Mouse (Mus musculus): ENCODE measurements around the gene Sfxn2.
"Not testable (repeated sequence)": the region's sequence is repeated elsewhere in the genome, so short reads cannot be mapped to it uniquely, and the experiment has no call there.

Gene Sfxn2

GRCm38 (mm10) chr19:46542750-46543149, 30.4 kb upstream of the Sfxn2 start:
- DNase-seq (ENCODE audit: low read depth) = no peak

- DNase-seq (ENCODE audit: low read depth) = no peak
Observed at GRCm38 (mm10) chr19:46547565-46547964, 25.6 kb upstream of the Sfxn2 start.

- no peak for DNase-seq (ENCODE audit: low read depth)
Observed at GRCm38 (mm10) chr19:46548110-46548509, 25.1 kb upstream of the Sfxn2 start.

- no peak for DNase-seq (ENCODE audit: low read depth)
Observed at GRCm38 (mm10) chr19:46550385-46550784, 22.8 kb upstream of the Sfxn2 start.

- DNase-seq (ENCODE audit: low read depth) = no peak
Observed at GRCm38 (mm10) chr19:46552496-46552895, 20.7 kb upstream of the Sfxn2 start.

GRCm38 (mm10) chr19:46553541-46553955, 19.6 kb upstream of the Sfxn2 start:
- DNase-seq (ENCODE audit: low read depth) = peak; percentile 57

- no peak for DNase-seq (ENCODE audit: low read depth)
Observed at GRCm38 (mm10) chr19:46558009-46558408, 15.2 kb upstream of the Sfxn2 start.

- DNase-seq (ENCODE audit: low read depth) = no peak
Observed at GRCm38 (mm10) chr19:46558631-46559030, 14.5 kb upstream of the Sfxn2 start.

GRCm38 (mm10) chr19:46562132-46562531, 11.0 kb upstream of the Sfxn2 start:
- peak; percentile 97 for DNase-seq (ENCODE audit: low read depth)

GRCm38 (mm10) chr19:46562581-46563515, 10.3 kb upstream of the Sfxn2 start:
- no peak for DNase-seq (ENCODE audit: low read depth)

GRCm38 (mm10) chr19:46563603-46564002, 9.6 kb upstream of the Sfxn2 start:
- no peak for DNase-seq (ENCODE audit: low read depth)

- no peak for DNase-seq (ENCODE audit: low read depth)
Observed at GRCm38 (mm10) chr19:46564043-46564462, 9.1 kb upstream of the Sfxn2 start.

GRCm38 (mm10) chr19:46571211-46571877, 1.8 kb upstream of the Sfxn2 start:
- not testable (repeated sequence) for DNase-seq (ENCODE audit: low read depth)

- peak; percentile 59 for DNase-seq (ENCODE audit: low read depth)
Observed at GRCm38 (mm10) chr19:46571878-46572244, 1.3 kb upstream of the Sfxn2 start.

- no peak for DNase-seq (ENCODE audit: low read depth)
Observed at GRCm38 (mm10) chr19:46572548-46572947, 617 bp upstream of the Sfxn2 start.

- no peak for DNase-seq (ENCODE audit: low read depth)
Observed at GRCm38 (mm10) chr19:46573990-46574389, 825 bp downstream of the Sfxn2 start.

GRCm38 (mm10) chr19:46575196-46575595, 2.0 kb downstream of the Sfxn2 start:
- DNase-seq (ENCODE audit: low read depth) = no peak

- DNase-seq (ENCODE audit: low read depth) = peak; percentile 91
Observed at GRCm38 (mm10) chr19:46587823-46588508, 14.8 kb downstream of the Sfxn2 start.

- no peak for DNase-seq (ENCODE audit: low read depth)
Observed at GRCm38 (mm10) chr19:46591575-46591974, 18.4 kb downstream of the Sfxn2 start.

- peak; percentile 52 for DNase-seq (ENCODE audit: low read depth)
Observed at GRCm38 (mm10) chr19:46592751-46593439, 19.7 kb downstream of the Sfxn2 start.

GRCm38 (mm10) chr19:46598187-46598586, 25.0 kb downstream of the Sfxn2 start:
- peak; percentile 9 for DNase-seq (ENCODE audit: low read depth)

- DNase-seq (ENCODE audit: low read depth) = peak; percentile 99
Observed at GRCm38 (mm10) chr19:46598720-46599252, 25.6 kb downstream of the Sfxn2 start, which contains the start of gene Wbp1l. TSS of gene Wbp1l (plus strand) at chr19:46599084.
